Mouse (Mus musculus) frontal cortex, postnatal 14 days (tissue): ENCODE measurements at regions not wholly inside any gene's neighbourhood (a gene's known extent, or its start where the extent isn't known, plus 50 kb on each side); places are given as distances from the start of the nearest gene placed in this dataset.

Experiments
- DNase-seq, 2 experiments: peaks; one replicate each; pipeline ENCODE4 v3.0.0; 2022; ENCODE audit warnings: low spot score in 2 of 2

- no peak for DNase-seq
Observed at GRCm38 (mm10) chr3:147096179-147096578, 244.0 kb downstream of the Ttll7 start.

DNA sequence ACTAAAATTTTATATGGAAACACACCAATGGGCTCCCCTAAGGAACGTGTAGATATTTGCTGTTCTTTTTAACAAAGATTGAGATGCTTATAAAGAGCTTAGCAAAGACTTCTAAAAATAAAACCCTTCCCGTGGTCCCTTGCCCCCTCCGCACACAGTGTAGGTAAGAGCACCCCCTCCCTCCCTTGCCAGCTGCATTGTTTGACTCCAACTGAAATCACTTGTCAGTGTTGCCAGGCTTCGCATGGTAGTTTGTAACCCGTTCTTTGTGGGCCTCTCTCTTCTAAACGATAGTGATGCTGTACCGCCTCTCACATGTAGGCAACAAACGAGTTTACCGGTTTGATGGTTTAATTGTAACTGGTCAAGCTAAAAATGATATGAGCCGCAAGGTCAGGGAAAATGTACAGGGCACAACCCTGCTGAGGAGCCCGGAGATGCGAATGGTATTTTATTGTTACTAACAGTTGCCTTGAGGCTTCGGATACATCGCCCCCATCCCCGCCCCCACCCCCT is 246.0 kb downstream of the Ttll7 start:
- DNase-seq = no peak

GRCm38 (mm10) chr3:147098611-147099010 is 246.4 kb downstream of the Ttll7 start:
- DNase-seq = no peak

DNA sequence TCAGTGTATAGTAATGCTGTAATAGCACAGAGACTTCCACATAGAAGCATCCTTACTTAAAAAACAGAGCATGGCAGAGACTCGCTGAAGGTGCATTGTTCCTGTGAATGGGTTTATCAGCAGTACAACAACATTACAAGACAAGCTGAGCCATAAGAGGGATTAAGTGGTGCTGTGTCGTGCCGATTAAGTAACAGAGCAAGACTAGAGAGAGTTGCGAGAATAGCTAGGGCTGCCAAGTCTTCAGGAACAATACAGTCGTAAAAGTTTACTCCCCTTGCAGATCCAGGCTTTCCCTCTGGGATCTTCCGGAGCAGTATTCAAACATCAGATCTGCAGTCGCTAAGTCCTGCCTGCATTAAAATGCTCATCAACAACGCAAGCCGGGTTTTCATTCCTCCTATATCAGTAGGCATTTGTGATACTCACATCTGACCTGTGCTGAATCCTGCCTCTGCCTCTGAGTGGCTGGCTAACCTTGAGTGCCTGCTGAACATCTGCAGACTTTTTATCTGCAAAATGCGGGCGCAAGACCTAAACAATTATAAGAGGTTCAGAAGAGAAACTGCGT is 247.1 kb downstream of the Ttll7 start:
- DNase-seq = no peak

DNA sequence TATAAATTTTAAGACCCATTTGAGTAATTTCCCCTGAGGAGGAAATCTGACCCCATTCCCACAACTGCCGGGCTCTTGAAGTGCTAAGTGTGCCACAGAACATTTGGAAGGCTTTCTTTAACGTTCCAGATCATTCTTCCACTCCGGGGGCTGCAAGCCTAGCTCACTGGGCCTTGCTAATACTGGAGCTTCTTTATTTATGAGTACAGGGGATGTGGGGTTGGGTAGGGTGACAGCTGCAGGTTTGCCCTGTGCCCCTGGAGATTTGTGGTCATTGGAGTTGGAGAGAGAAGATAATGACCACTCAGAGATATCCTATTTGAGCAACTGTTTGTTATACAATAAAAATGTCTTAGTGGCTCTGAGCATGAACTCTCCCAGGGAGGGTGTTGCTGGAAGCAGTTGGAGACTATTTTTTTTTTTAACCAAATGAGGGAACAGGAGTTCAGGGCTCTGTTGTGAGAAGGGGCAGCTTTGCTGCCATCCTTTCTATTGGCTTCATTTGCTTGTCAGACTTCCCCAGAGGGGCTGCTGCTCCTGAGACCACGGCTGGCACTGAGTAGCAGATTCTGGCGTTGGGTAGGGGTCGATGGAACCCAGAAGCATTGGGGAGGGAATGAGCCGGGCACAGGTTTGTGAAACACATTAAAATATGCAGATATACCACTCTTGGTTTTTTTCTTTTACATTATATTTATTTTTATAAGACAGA is 249.0 kb downstream of the Ttll7 start:
- DNase-seq = no peak

DNA sequence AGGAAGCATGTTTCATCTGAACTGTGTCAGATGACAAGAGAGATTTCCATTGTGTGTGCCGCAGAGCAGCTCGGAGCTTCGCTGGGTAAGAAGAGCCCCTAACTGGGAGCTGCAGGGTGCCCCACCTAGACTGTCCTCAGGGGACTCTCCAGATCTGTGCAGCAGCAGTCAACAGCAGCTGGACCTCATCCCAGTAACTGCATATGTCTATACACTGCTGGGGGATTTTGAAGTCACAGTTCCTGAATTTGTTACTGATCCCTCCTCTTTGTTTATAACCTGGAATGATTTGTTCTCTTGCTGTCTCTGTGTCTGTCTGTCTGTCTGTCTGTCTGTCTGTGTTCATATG is 249.6 kb downstream of the Ttll7 start:
- DNase-seq = no peak

DNA sequence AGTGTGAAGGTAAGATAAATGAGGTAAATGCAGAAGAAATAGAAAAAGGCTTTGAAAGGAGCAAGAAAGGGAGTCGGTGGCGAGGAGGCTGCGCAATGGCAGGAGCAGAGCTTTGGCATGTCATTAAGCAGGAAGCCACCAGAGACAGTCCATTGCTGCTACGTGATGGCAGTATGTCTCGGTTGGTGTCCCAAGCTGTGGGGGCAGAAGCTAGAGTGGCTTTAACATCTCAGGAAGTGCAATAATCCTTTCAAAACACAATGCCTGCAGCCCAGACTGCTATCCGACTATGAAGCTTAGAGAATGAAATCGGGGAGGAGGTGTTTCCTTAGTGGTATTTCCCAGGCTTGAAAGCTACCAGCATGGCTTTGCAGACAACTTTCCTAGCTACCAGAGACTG is 251.3 kb downstream of the Ttll7 start:
- DNase-seq = no peak

- no peak for DNase-seq
Observed at GRCm38 (mm10) chr3:147117609-147118008, 265.4 kb downstream of the Ttll7 start.

- DNase-seq = no peak
Observed at GRCm38 (mm10) chr3:147118092-147118491, 265.9 kb downstream of the Ttll7 start.

DNA sequence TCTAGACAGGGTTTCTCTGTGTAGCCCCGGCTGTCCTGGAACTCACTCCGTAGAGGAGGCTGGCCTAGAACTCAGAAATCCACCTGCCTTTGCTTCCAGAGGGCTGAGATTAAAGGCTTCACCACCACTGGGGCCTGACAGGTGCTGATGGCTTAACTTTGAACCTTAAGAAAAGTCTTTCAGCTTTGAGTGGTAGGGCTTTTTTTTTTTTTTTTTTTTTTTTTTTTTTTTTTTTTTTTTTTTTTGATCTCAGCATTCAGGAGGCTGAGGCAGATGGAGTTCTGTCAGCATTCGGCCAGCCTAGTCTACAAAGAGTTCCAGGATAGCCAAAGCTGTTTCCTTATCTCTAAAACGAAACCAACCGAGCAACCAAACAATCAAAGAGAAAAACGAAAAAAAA is 266.5 kb downstream of the Ttll7 start:
- no peak for DNase-seq

DNA sequence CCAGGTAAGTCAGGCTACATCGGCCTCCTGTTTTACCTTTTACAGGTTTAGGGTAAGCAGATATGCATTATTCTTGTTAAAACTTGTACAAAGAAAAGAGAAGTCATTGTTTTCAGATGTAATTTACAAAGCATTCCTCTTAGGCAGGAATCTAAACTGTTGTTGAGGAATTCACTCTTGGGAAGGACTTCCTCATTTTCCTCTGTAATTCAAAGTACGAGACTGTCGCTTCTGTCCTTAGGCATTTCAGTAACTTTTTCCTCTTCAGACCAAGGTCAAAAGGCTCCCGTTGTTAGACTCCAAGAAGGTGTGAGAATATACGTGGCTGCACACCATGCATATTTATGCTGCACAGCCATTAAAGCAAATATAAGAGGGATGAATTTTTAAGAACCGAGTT is 269.7 kb downstream of the Ttll7 start:
- DNase-seq = no peak

DNA sequence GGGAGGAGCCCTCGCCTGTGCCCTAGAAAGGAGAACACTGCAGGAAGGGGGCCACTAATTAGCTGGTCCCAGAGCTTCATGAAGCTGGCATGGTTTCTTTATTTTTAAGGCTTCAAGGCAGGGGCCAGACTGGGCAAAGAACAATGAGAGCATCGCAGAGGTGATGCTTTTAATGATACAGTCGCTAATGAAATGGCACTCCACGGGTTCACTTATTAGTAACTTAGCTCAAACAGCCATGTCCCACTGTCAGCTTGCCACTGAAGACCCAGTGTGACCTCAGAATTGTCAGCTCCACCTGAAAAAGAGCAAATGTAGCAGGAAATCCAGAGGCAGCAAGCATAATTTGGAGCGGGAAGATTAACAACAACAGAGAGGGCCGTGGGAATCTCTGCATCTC is 275.6 kb downstream of the Ttll7 start:
- no peak for DNase-seq

- no peak for DNase-seq
Observed at GRCm38 (mm10) chr3:147132830-147133229, 280.7 kb downstream of the Ttll7 start.

GRCm38 (mm10) chr3:147133408-147133807 is 281.2 kb downstream of the Ttll7 start:
- DNase-seq = no peak

DNA sequence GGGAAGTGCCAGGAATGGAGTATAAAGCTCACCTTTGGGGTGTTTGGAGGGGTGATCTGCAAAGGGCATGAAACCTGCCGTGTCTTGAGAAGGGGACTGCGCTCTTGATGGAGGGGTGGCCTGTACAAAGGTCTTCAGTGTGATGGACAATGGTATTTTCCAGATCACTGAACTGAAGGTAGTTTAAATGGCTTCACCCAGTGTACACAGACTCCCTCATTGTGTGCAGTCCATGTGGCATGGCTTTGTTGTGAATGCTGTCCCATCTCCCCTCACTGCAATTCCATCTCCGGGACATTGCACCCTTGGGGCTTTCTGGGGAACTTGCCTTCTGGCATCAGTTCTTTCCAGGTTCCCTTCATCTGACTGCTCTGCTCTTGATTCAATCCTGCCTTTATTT is 288.2 kb downstream of the Ttll7 start:
- DNase-seq = no peak

DNA sequence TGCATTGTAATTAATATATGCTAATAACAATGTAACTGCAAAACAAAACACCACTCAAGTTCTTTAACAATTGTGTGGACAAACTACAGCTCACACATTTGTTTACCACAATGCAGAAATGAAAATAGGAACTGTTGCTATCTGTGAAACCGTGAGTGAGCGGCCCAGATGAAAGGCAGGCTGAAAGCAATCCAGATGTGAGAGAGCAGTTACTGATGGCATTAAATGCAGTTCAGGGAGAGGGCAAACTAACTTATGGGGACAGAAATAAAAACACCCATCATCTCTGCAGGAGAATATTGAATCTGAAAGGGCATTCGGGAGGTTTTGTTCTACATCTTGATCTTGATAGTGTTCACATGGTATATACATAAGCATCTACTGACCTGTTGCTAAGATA is 301.3 kb downstream of the Ttll7 start:
- DNase-seq = no peak

DNA sequence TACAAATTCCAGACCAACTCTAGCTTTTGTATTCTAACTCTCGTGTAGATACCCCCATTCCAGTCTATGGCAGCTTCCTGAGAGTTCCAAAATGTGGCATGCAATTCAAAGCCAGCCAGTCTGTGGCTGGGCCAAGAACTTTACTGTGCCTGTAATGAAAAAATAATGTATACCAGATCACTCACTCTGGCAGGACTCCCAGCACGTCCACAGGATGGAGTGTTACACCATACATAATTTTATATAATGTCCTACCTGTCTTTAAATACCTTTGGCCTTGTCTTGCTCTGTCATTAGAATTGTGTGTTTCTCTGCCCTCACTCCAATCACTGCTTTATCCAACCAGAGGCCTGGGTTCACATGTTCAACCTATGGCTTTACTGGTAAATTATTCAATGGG is 301.8 kb downstream of the Ttll7 start:
- no peak for DNase-seq

DNA sequence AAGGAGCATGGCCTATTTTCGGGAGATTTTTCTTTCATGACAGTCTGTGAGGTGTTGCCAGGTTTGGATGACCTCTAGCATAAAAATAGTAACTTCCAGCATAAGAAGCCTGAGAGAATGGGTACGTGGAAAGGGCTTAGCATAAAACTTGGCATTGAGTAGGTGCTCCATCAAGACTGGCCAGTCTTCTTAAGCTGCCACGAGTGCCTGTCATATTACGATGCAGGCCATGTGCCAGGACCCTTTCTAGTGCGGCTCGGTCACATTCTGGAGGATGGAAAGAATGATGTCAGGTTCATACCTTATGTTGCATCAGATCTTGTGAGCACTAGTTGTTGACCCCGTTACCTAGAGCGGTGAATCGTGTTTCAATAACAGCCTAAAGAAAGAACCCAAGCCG is 311.0 kb downstream of the Ttll7 start:
- no peak for DNase-seq

DNA sequence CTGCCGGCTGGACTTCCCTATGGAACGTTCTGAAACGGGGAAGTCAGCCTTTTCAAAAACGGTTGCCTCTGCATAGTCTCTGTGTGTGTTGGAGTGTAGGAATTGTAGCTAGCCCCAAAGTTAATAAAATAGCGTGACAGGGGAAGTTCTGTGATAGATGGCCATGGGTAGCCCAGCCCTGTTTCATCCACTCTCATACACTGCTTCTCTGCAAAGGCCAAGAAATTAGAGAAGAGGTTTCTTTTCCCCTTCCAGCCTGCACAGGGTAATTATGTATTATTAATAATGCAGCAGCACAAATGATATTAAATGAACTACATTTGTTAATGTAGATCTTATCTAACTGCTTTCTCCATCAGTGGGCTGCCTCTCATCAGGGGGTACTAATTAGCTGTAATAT is 311.4 kb downstream of the Ttll7 start:
- DNase-seq = no peak

DNA sequence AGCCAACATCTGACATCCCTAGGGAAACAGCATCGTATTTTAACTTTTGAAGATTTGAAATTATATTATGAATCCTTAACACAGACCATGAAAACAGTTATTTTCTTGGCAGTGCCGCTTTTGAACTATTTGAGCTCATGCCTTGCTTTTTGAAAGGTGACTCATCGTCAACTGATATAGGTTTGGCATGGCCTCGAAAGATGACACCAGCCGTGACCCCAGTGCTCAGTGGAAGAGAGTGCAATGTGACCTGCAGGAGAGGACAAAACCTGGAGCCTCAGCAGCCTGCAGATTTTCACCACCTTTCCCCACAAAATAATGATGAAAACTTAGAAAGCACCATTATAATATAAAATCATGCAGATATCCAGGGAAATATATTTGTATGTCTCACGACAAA is 312.8 kb downstream of the Ttll7 start:
- no peak for DNase-seq

DNA sequence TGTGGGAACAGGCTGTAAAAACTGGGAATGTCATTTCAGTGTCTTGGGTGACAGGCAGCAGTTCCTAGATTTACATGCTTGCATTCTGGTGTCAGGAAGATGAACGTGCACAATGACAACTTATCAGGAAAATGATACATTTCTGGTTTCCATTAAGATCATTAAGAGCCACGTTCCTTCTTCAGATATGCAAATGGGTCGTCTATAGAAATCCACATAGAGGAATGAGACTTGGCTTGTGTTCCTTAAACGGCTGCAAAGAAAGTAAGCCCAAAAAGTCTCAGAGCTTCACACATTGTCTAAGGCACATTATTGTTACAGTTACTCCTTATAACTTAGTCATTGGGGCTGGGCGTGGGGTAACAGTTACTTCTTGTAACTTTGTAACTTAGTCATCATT is 314.4 kb downstream of the Ttll7 start:
- DNase-seq = no peak

DNA sequence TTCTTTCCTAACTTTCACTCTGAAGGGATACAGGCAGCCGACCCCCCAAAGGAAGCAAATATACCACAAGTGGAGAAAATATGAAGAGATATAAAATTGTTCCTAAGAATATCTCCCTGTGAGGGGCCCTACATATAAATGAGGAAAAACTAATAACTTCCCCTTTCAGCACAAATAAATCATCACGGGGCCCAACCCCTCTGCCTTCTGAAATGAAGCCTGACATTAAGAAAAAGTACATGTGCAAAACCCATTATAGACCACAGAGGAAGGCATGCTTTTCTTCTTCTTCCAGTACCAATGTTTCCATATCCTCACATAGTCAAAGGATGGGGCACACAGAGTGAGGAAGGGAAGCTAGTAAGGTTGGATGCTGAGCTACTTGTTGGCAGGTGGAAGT is 317.0 kb downstream of the Ttll7 start:
- no peak for DNase-seq

GRCm38 (mm10) chr3:147170106-147170505 is 317.9 kb downstream of the Ttll7 start:
- DNase-seq = no peak

GRCm38 (mm10) chr3:147178746-147179145 is 326.6 kb downstream of the Ttll7 start:
- peak in 1 of 2 experiments; percentile 14 for DNase-seq
